Mouse (Mus musculus): ENCODE measurements at regions not wholly inside any gene's neighbourhood (a gene's known extent, or its start where the extent isn't known, plus 50 kb on each side); places are given as distances from the start of the nearest gene placed in this dataset.
"Not testable (repeated sequence)": the region's sequence is repeated elsewhere in the genome, so short reads cannot be mapped to it uniquely, and the experiment has no call there.

DNA sequence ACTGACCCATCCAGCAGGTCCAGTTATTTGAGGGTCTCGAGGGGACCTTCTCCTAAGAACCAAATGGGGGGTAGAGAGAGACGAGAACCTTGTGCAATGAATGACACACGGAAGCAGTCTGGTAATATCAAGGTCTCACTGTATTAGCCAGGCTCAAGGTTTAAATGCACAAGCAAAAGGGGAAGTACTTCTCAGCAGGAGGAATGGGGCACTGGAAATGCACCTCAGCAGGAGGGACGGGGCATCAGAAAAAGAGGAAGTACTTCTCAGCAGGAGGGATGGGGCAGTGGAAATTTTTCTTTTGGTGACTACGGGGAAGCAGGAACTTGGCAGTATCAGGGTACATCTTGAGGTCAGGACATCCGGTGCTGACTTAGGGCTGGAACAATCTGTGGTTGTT is 74.9 kb upstream of the Vmn1r3 start:
- 79% methylated on average over 6 of the region's 6 CpGs for WGBS
- H3K36me3 ChIP-seq (ENCODE audit: control insufficient read depth, insufficient read depth, low read length); H3K9ac ChIP-seq (ENCODE audit: low read depth, low read length); H3K9me3 ChIP-seq (replicated peaks; ENCODE audit: control insufficient read depth, low read length, poor library complexity, severe bottlenecking); H3K4me2 ChIP-seq (ENCODE audit: low read length); H3K27ac ChIP-seq (ENCODE audit: low read length); ATAC-seq; H3K4me1 ChIP-seq (ENCODE audit: control insufficient read depth, insufficient read depth, low read length); H3K27me3 ChIP-seq (ENCODE audit: control insufficient read depth, insufficient read depth, low read depth, low read length); H3K4me3 ChIP-seq (ENCODE audit: low read depth, low read length): not testable (repeated sequence)

DNA sequence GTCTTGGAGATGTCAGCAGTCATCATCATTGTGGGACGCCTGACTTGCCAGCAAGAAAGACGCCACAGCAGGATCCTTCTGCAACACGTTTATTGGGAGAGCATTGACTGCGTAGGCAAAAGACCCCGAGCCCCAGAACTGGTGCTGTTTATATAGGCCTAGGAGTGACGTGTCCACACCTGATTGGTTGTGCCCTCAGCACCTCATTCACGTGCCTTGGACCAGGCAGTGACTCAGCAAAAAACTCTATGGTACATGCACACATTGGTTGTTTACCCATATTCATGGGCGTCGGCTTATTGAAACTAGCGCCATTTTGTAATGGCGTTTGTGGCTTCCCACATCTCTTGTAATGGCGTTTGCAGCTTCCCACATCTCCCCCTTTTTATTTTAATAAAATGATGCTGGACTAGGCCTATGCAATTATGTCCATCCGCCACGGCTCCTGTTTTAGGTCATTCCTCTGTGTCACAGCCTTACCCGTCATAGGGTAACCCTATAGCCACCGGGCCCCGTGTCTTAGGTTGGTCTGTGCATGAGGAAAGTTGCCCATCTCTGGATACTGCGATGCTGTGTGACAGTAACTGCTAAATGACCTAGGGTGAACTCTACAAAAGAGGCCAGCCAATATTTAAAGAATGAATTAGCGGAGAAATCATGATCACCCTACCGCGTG is 67.6 kb upstream of the Vmn1r3 start:
- H3K4me1 ChIP-seq (ENCODE audit: control insufficient read depth, insufficient read depth, low read length); H3K36me3 ChIP-seq (ENCODE audit: control insufficient read depth, insufficient read depth, low read length); H3K9ac ChIP-seq (ENCODE audit: low read depth, low read length); H3K4me2 ChIP-seq (ENCODE audit: low read length); H3K4me3 ChIP-seq (ENCODE audit: low read depth, low read length); H3K27ac ChIP-seq (ENCODE audit: low read length); ATAC-seq; H3K27me3 ChIP-seq (ENCODE audit: control insufficient read depth, insufficient read depth, low read depth, low read length): not testable (repeated sequence)
- WGBS = 88% methylated on average over 21 of the region's 21 CpGs
- H3K9me3 ChIP-seq (replicated peaks; ENCODE audit: control insufficient read depth, low read length, poor library complexity, severe bottlenecking) = peaks cover 32% of the 10 kb centered on the region

DNA sequence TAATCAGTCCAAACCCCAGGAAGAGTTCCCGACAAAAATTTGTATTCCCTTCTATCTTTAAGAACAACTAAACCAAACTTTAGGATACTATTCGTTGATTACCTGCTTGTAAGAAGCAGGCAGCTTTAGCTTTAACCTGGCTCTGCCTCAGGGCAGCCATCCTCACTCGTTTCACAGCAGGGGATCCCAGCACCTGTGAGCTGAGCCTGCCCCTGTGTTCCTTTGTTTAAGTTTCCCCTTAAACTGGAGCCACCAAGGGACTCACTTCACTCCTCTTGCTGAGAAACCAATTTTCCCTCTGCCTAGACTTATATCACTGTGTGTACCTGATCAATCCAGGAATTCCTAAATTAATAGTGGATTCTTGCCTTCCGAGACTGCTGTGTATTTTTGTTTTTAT is 65.1 kb upstream of the Vmn1r3 start:
- H3K9me3 ChIP-seq (replicated peaks; ENCODE audit: control insufficient read depth, low read length, poor library complexity, severe bottlenecking) = peaks cover 35% of the 10 kb centered on the region
- H3K4me1 ChIP-seq (ENCODE audit: control insufficient read depth, insufficient read depth, low read length); ATAC-seq: not testable (repeated sequence)

DNA sequence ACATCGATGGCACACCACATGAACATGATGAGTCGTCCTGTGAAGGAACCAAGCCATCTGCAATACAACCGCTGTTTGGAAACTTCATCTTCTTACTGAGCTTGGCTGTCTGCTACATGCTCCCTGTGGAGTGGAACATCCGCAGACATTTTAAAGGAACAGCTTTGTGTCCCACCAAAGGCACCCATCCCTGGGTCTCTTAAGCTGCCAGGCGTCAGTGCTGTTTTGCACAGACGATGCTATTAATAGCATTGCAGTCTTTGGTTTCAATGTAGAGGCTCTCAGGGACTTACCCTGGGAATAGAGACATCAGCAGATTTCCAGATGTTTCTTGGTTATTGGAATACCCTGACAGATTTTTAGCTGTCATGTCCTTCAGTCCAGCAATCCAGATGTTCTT is 56.9 kb upstream of the Vmn1r3 start:
- H3K4me1 ChIP-seq (ENCODE audit: control insufficient read depth, insufficient read depth, low read length); H3K4me2 ChIP-seq (ENCODE audit: low read length); H3K36me3 ChIP-seq (ENCODE audit: control insufficient read depth, insufficient read depth, low read length); ATAC-seq; H3K27me3 ChIP-seq (ENCODE audit: control insufficient read depth, insufficient read depth, low read depth, low read length); H3K4me3 ChIP-seq (ENCODE audit: low read depth, low read length); H3K9ac ChIP-seq (ENCODE audit: low read depth, low read length); H3K27ac ChIP-seq (ENCODE audit: low read length): not testable (repeated sequence)
- peaks cover 18% of the 10 kb centered on the region for H3K9me3 ChIP-seq (replicated peaks; ENCODE audit: control insufficient read depth, low read length, poor library complexity, severe bottlenecking)
- 80% methylated on average over 6 of the region's 6 CpGs for WGBS

More for the DNA sequence above, 65.1 kb upstream of the Vmn1r3 start:
- not testable (repeated sequence) for H3K36me3 ChIP-seq (ENCODE audit: control insufficient read depth, insufficient read depth, low read length); H3K9ac ChIP-seq (ENCODE audit: low read depth, low read length); H3K4me2 ChIP-seq (ENCODE audit: low read length); H3K27me3 ChIP-seq (ENCODE audit: control insufficient read depth, insufficient read depth, low read depth, low read length); H3K4me3 ChIP-seq (ENCODE audit: low read depth, low read length); H3K27ac ChIP-seq (ENCODE audit: low read length)
- 59% methylated on average over 4 of the region's 4 CpGs for WGBS

DNA sequence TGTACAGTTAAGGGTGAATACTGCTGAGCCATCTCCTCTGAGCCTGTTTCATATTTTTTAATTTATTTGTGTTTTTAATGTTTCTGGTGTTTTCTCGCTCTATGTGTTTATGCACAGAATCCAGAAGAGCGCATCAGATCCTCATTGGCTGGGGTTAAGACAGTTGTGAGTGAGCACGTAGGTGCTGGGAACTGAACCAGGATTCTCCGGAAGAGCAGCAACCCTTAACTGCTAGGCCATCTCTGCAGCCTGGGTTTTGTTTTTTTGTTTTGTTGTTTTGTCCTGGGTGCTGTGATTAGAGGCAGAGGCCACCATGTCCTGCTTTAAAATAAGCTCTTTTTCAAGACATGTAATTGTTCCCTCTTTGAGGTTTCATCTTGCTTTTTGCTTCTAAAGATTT is 56.2 kb upstream of the Vmn1r3 start:
- H3K4me2 ChIP-seq (ENCODE audit: low read length); H3K4me1 ChIP-seq (ENCODE audit: control insufficient read depth, insufficient read depth, low read length); H3K27ac ChIP-seq (ENCODE audit: low read length); ATAC-seq; H3K36me3 ChIP-seq (ENCODE audit: control insufficient read depth, insufficient read depth, low read length); H3K27me3 ChIP-seq (ENCODE audit: control insufficient read depth, insufficient read depth, low read depth, low read length); H3K9ac ChIP-seq (ENCODE audit: low read depth, low read length); H3K4me3 ChIP-seq (ENCODE audit: low read depth, low read length): not testable (repeated sequence)
- WGBS = 77% methylated on average over 4 of the region's 4 CpGs
- H3K9me3 ChIP-seq (replicated peaks; ENCODE audit: control insufficient read depth, low read length, poor library complexity, severe bottlenecking) = peaks cover 17% of the 10 kb centered on the region

DNA sequence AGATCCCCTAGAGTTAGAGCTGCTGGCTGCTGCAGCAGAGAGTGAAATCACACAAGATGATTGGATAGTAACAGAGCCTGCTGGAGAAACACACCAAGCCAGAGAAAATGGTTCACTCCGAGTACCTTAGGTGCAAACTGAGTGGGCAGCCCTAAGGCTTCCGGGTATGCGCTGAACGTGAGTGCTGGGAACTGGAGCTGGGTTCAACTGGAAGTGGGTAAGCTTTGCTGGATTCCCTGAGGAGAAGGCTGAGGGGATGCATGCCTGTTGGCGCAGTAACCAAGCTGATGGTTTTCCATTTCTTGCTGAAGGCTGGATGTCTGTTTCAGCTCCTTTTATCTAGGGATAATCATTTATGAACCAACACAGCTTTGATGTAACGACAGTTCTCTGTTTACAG is 53.3 kb upstream of the Vmn1r3 start:
- H3K4me3 ChIP-seq (ENCODE audit: low read depth, low read length); H3K9ac ChIP-seq (ENCODE audit: low read depth, low read length); H3K27me3 ChIP-seq (ENCODE audit: control insufficient read depth, insufficient read depth, low read depth, low read length); H3K4me1 ChIP-seq (ENCODE audit: control insufficient read depth, insufficient read depth, low read length); H3K36me3 ChIP-seq (ENCODE audit: control insufficient read depth, insufficient read depth, low read length); H3K4me2 ChIP-seq (ENCODE audit: low read length); ATAC-seq; H3K27ac ChIP-seq (ENCODE audit: low read length): not testable (repeated sequence)
- H3K9me3 ChIP-seq (replicated peaks; ENCODE audit: control insufficient read depth, low read length, poor library complexity, severe bottlenecking) = peaks cover 22% of the 10 kb centered on the region
- 69% methylated on average over 6 of the region's 6 CpGs for WGBS

DNA sequence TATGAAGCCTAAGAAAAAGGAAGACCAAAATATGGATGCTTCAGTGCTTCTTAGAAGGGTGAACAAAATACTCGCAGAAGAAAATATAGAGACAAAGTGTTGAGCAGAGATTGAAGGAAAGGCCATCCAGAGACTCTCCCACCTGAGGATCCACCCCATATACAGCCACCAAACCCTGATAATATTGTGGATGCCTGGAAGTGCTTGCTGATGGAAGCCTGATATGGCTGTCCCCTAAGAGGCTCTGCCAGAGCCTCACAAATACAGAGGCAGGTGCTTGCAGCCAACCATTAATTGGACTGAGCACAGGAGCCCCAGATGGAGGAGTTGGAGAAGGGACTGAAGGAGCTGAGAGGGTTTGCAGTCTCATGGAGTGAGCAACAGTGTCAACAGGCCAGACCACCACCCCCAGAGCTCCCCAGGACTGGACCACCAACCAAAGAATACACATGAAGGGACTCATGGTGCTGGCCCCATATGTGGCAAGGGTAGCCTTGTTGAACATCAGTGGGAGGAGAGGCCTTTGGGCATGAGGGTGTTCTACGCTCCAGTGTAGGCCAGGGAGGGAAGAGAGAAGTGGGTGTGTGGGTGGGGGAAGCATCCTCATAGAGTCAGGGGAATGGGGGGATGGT is 51.1 kb upstream of the Vmn1r3 start:
- not testable (repeated sequence) for H3K27ac ChIP-seq (ENCODE audit: low read length); H3K4me3 ChIP-seq (ENCODE audit: low read depth, low read length); H3K27me3 ChIP-seq (ENCODE audit: control insufficient read depth, insufficient read depth, low read depth, low read length); H3K4me1 ChIP-seq (ENCODE audit: control insufficient read depth, insufficient read depth, low read length); H3K4me2 ChIP-seq (ENCODE audit: low read length); H3K36me3 ChIP-seq (ENCODE audit: control insufficient read depth, insufficient read depth, low read length); H3K9ac ChIP-seq (ENCODE audit: low read depth, low read length)
- 0 out of 2 replicates have a peak, but pooled peaks have one; percentile 32 for ATAC-seq
- peaks cover 22% of the 10 kb centered on the region for H3K9me3 ChIP-seq (replicated peaks; ENCODE audit: control insufficient read depth, low read length, poor library complexity, severe bottlenecking)
- WGBS = 40% methylated on average over 2 of the region's 2 CpGs

All from midbrain, embryonic 16.5 days (tissue).